Mouse (Mus musculus) activated CD4-positive, CD25-positive, alpha-beta regulatory T cell, adult 9 weeks (primary cell): ENCODE measurements around the gene Fancl. TPM values are rescaled to one million over a fixed set of nuclear protein-coding genes. Genes with fewer than 3 reads are reported as not detected.

Experiments used
- polyA plus RNA-seq: library from polyadenylated mRNA; unstranded; fragments of 100-300 nt; shearing (Covaris generic); gene quantifications from one replicate; pipeline ENCODE4 v1.2.1, GENCODE M21; 2017

The Fancl gene
- polyA plus RNA-seq = 21.3 TPM

GRCm38 (mm10) chr11:26385971-26386370 is at the start of gene Fancl:
TSS of gene Fancl (plus strand) at chr11:26386135.

Other genes starting within 250 kb of the Fancl start
- gene 5730522E02Rik, start 175.4 kb upstream of the Fancl start, polyA plus RNA-seq = not detected
- gene Gm6899, start 207.1 kb downstream of the Fancl start, polyA plus RNA-seq = not detected
- 51.3 TPM for gene Vrk2, start 207.9 kb downstream of the Fancl start, polyA plus RNA-seq